Mouse (Mus musculus) frontal cortex, postnatal 14 days (tissue): ENCODE data around the gene Prlh.

Source experiments
- DNase-seq, 2 experiments: peaks; one replicate each; pipeline ENCODE4 v3.0.0; 2022; ENCODE audit warnings: low spot score in 2 of 2

The Prlh gene

DNA sequence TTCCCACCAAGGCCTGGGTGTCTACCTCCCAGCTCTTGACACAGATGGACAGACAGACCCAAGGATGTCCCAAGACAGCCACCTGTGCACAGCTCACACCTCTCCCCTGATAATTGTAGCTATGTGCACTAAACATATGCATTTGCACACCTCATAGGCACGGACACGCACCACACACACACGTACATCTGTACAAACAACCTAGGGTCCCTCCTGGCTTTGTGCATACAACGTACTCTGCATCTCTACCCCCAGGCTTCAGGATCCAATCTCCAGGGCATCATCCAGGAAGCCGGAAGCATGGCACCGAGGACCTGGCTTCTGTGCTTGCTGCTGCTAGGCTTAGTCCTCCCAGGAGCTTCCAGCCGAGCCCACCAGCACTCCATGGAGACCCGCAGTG is at the start of gene Prlh:
TSS of gene Prlh (plus strand) at position 301 of the 400 bp plus-strand sequence.
- DNase-seq: no peak

DNA sequence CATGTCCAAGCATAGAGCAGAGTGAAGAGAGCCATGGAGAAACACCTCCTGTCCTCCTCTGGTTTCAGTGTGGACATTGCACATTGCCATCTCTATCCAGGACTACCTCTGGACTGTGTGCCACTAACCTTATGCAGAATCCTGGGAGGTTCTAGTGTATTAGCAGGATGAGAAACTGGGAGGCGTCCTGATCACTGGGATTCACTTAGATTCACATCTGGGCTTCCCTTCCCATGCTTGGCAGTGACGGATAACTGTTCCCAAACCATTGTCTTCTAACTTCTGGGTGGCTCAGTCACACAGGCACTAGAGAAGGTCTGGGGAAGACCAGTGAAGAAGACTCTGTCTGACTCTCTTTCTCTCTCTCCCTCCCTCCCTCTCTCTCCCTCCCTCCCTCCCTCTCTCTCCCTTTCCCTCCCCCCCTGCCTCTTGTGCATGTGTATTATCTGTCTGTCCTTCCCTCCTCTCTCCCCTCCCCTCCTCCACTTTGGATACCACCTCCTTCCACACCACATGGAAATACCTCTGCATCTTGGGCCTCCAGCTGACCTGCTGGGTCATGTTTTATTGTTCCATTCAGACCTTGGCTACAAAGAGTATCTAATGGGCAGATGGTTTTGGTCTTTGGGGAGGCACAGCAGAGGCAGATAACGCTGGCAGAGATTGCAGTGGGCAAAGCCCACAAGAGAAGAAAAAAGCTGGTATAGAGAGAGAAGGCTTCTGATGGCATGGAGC is 49.5 kb upstream of the Prlh start:
- no peak for DNase-seq

DNA sequence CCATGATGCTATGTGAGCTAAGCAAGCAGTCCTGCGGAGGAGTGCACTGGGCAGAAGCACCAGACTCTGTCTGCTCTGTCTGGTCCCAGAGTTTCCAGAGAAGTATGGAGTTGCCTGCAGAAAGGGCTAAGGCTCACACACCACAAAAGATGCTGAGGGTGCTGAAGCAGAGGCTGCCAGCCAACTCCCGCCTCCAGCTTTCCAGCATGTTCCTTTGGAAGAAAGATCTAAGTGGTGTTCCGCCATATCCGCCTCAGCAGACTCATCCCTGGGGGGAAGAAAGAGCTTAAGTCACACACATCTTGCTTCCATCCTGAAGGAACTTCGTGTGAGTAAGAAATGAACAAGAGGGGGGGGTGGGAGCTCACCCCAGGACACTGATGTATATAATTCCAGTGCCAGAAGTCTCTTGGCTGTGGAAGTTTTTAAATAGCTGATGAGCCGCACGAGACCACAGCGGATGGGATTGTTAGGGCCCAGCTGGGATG is 48.9 kb upstream of the Prlh start:
- peak; percentile 46 to 56 for DNase-seq

DNA sequence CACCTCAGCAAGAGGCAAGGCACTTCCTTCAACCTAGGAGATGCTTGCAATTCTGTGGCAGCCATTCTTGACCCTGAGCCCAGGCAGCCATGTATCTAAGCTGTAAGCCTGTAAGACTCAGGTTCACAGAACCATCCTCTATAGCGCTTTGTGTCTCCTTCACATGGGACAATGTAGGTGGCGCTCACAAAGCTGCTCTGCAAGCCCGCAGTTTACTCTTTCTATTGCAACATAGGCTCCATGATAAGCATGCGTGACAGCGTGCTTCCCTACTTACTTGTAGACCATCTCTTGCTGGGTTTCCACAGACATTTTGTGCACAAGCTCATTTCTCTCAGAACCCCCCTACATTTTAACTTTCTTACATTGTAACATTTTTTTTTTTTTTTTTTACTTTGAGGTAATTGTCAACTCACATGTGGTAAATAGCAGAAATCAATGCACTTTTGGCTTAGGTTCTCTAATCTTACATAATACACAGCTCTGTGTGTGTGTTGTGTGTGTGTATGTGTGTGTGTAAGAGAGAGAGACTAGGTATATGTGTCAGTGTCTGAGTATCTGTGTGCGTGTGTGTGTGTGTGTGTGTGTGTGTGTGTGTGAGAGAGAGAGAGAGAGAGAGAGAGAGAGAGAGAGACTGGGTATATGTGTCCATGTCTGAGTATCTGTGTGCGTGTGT is 48.0 kb upstream of the Prlh start:
- no peak for DNase-seq

DNA sequence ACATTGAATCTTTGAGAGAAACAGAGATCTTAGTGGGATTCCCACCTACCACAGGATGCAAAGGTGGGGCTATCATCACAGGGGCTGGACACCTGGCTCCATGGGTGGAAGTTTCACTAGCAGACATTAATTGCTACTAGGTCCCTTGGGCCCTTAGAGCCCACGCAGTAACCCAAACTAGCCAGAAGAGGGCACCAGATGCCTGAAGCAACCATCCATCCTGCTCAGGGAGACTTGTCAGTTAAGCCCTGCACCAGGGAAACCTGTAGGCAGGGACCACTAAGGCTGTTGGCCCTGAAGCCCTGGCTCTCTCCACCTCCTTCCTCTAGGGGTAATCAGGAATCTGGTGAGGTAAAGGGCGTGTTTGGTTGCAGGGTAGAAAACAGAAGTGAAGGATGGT is 46.6 kb upstream of the Prlh start:
- DNase-seq: peak in 1 of 2 experiments; percentile 52

DNA sequence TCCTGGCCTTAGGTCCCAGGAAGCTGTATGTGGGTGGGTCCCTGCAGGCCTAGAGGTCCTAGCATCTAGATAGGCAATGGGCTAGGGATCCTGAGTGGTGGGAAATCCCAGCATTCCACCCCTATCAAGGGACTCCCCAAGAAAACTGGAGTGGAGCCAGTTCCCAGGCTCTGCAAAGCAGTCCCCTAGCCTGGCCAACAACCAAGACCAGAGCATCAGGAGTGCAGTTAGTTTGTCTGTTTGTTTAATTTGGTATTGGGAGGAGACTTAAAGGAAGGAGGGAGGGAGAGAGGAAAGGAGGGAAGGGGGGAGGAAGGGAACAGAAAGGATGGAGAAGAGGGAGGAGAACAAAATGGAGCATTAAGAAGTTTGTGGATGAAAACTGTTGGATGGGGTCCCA is 43.7 kb upstream of the Prlh start:
- no peak for DNase-seq

DNA sequence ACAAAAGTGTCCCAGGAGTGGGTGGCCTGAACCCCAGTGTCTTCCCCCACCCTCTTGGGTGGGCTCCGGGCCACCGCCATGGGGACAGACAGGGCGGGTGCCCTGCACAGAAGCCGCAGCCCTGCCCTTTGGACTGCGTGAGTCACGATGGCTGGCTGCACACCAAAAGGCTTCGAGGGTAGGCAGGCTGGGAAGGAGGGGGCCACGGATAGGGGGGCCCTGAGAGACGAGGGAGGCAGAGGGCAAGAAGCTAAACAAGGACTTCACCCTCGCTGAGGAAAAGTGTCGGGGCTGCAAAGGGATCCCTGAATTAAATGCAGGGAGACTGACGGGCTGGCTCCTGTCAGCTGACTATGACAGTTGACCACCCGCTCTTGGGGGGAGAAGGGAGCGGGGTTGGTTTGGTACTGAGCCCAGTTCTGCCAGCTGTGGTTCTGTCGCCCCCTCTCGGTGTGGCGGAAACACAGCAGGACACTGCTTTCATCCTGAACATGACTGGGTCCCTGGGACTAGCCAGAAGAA is 43.2 kb upstream of the Prlh start:
- no peak for DNase-seq

DNA sequence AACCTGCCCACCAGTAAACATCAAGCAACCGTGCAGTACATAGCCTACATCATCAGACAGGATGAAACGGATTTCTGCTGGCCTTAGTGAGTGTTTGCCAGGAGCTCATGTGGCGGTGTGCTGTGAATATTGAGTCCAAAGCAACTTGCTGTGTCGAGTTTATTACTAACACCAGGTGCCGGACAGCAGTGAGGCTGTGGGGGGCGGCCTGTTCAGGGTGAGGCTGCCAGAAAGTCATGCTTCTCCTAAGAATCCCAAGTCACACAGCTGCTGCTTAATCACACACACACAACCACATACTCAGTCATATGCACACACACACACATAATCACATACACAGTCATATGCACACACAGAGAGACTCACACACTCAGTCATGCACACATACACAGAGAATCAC is 39.7 kb upstream of the Prlh start:
- no peak for DNase-seq

DNA sequence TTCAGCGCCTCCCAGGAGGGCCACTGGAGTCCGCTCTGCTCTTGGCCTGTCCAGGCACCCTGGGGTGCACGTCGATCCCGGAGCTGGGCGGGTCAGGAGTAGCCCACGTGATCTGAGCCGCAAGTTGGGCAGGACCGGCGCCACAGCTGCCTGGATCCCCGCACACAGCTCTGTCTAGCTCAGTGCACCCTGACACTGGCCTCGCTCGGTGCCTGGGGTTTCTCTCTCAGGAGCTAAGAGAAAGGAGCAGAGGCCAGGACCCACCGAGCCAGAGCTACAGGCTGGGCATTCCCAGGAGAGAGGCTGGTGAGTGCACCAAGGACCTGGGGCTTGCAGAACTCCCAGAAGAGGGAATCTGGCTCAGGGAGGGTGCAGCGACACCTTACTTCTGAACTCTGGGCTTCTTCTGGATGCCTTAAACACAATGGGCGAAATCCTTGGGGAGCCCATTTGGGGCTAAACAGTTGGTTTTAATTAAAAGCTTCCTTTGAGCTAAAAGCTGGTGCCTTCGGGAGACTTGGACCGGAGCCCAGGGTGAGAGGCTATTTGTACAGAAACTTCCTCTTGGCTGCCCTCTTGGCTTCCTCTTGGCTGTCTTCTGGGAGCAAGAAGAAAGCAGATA is 37.8 kb upstream of the Prlh start, which contains the start of gene Mlph:
TSS of gene Mlph (plus strand) at position 138 of the 622 bp plus-strand sequence.
- no peak for DNase-seq

DNA sequence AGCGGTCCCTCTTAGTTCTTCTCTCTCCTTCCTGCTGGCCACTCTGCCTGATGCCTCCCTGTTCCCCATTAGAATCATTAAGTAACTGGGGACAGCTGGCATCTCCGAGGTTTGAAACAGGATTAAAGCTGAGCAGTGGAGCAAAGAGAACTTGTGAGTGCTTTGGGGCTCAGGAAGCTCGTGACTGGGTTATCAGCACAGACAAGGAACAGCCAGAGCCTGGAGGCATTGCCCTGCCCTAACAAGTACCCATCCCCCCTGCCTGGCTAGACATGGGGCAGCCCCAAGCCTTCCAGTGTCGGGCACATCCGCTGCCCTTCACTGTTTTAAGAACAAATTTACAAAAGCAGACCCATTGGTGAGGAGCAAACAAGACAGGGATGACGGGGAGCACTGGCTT is 35.4 kb upstream of the Prlh start:
- no peak for DNase-seq

DNA sequence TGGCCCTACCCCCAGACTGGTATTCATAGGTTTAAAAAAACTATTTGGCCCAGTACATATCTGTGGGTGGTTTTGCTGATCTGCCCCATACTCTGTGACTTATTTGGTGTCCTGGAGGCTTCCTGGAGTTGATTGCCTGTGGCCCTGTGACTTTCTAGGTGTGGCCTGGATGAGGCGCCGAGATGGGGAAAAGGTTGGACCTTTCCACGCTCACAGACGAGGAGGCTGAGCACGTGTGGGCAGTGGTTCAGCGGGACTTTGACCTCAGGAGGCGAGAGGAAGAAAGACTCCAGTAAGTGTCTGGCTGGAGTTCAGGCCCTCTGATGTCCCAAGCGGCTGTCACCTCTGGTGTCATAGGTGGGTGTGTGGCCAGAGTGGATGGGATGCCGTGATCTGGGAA is 31.2 kb upstream of the Prlh start:
- DNase-seq: no peak

DNA sequence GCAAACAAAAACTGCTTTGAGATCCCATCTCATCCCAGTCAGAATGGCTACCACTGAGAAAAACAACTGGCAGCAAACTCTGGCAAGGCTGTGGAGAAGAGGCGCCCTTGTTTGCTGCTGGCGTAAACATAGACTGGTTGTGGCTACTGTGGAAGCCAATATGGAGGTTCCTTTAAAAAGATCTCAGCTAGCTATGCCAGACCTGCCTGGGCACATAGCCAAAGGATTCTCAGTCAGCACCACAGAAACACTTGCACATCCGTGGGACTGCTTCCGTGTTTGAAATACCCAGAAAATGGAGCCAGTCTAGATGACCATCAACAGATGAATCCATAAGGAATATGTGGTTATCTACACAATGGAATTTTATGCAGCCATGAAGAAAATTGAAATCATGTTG is 26.9 kb upstream of the Prlh start:
- DNase-seq: no peak

DNA sequence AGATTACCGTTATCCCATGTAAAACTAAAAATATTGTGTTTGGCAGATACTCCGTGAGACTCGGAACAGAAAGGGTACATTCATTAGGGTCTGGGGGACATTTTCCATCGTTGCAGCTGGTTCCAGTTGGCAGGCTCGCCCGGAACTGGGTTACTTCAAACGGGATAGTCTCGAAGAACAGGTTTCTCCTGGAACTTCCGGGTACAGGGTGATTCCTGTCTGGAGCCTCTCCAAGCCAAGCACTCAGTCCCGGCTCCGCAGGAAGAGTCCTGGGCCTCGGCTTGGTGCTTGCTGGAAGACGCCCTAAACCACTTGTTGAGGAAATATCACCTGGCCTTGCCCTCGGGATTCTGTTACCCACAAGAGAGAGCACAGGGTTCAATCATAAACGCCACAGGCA is 25.6 kb upstream of the Prlh start:
- no peak for DNase-seq

DNA sequence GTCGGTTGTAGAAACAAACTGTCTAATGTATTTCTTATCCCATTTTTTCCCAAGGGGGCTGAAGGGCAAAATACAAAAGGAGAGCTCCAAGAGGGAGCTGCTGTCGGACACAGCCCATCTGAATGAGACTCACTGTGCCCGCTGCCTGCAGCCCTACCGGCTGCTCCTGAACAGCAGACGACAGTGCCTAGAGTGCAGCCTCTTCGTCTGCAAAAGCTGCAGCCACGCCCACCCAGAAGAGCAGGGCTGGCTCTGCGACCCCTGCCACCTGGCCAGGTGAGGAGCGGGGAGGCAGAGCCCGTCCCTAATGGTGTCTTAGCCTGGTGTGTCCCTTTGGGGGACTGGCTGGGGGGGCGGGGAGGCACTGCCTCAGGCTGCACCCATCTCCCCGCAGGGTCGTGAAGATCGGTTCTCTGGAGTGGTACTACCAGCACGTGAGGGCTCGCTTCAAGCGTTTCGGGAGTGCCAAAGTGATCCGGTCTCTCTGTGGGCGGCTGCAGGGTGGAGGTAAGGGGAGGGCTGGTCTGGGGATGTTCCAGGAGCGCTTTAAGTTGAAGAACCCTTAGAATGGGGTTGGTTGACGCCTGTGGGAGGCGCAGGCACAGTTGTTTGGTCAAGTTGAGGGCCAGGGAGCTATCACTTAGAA is 24.9 kb upstream of the Prlh start:
- DNase-seq: no peak

DNA sequence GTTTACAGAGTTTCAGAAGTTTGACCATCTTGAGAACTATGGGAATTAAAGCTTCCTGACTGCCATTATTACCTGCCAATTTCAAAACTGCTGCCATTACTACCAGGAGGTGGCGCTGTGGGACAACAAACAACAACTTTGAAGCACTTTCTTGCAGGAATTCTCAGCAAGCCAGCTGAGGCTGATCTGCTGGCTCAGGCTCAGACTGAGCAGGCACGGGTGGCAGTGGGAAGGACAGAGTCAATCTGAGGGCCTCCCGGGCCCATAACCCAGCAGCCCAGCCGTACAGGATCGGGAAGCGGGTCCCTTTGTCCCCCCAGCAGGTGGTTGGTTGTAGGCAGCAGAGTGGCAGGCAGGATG is 24.4 kb upstream of the Prlh start:
- DNase-seq: peak; percentile 72 to 87

DNA sequence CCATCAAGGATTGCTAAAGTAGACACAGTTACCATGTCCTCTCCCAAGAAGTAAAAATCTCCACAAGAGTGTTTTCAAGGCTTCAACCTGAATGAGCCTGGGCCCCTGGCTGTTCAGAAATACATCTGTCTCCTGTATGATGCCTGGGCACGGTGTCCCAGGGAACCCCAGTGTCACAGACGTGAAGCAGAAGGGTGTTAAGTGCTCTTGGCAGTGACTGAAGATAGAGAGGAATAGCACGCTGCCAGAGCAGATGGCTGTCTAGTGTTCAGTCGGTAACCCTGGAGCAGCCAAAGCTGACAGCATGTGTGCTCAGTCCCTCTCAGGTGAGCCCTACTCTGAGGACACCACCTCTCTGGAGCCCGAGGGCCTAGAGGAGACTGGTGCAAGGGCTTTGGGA is 19.9 kb upstream of the Prlh start:
- DNase-seq: no peak

DNA sequence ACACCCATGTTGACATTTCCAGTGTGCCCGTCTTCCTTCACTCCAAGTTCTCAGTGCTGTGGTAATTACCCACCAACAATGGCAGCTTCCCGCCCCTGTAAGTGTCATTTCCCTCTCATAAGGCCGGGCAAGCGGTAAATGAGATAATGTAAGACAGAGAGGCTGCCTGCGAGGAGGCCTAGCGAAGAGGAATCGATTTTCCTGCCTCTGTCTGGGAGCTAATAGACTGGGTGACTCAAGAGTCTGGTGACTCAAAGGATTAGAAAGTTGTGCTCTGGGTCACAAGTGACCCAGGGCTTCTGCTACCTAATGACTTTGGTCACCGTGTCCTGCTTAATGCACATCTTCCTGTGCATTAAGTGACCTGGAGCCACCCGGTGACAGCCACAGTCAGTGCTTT is 15.9 kb upstream of the Prlh start:
- DNase-seq: no peak

DNA sequence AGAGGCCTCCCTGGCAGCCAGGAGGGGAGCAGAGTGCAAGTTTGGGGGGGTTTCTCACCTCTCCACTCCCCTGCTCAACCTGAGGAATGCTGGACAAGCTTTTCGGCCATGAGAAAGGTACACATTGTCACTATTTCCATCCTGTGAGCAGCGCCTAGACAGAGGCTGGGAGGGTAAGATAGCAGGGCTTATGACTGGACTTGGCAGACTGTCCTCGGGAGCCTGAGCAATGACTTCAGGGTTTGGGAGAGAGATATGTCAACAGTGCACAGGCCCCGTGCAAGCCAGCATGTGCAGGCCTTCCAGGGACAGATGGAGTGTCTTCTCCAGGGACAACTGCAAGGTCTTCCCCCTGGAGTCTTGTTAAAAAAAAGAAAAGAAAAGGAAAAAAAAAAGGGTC is 12.9 kb upstream of the Prlh start:
- DNase-seq: no peak

DNA sequence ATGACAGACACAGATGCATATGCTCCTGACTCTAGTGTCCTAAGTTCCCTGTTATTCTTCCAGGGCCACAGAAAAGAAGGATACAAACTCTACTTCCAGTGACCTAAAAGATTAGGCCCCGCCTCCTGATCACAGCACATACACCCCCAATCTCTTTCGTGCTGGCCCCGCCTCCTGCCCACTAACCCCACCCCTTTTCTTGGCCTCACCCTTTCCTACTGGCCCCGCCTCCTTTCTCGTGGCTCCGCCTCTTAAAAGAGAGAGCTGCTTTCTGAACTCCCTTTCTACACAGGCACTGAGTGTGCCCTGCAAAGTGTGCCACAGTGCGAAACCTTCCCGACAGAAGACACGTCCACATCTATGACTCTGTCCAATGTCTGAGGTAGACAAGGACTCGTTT is 7.7 kb upstream of the Prlh start:
- DNase-seq: no peak

DNA sequence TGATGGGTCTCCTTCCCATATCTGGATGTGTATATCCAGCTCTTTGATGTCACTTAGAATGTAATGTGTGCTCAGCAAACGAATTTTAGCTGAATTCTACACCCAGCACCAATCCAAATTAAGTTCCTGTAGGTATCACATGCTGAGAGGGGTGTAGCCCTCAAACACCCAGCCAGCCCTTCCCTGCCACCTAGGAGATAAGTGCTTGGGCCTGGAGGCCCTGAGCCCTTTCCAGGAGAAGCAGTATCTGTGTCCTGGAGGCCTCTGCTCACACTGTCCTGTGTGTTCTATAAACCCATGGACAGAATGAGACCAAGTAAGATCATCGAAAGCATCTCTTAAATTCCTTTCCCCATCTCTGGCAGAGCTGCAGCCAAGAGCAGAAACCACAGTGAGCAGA is 5.7 kb upstream of the Prlh start:
- no peak for DNase-seq

DNA sequence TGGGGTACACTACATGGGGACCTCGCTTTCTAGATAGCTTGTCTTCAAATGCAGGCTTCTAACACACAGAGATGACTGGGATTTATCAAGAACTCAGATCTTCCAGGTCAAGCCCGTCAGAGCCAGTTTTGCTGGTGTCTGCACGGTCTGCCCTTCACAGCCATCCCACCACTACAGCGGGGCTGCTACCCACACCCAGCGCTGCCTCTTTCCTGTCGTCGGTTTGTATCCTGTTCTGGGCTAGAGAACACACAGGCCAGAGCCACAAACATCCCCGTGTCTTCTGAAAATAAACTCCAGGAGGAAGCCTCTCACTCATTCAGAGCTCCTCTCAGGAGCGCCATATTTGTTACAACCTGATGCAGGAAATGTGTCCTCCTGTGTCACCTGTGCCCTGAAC is 3.6 kb upstream of the Prlh start:
- no peak for DNase-seq

DNA sequence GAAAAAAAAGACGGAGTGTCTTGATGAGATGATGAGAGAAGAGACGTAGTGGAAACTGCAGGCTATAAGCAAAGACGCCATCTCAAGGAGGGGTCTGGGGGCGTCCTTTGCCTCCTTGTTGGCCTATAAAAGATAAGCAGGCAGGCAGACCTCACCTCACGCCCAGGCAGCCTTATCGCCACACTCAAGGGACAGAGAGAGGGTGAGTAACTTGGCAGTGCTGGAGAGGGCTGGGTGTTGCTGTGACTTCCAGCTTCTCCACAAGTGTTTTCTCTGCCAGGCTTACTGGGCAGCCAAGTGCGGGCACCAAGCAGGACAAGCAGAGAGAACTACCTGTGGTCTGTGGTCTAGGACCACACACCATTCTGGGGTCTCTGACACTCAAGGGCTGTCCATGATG is 1.2 kb upstream of the Prlh start:
- no peak for DNase-seq
